Mouse (Mus musculus): ENCODE results near the gene Rbfox1. TPM values are rescaled to one million over a fixed set of nuclear protein-coding genes. Genes with fewer than 3 reads are reported as not detected.

Rbfox1 gene
- polyA plus RNA-seq, 1 experiment from 2014 or later, result 1.9 TPM

- H3K36me3 ChIP-seq (ENCODE audit: control insufficient read depth, insufficient read depth, low read length), result no peaks in the 10 kb centered on the region
- ATAC-seq (ENCODE audit: low FRiP score, low TSS enrichment), result no peak
- WGBS, result 71% methylated on average over 3 of the region's 3 CpGs
- no peak overlapping the region for H3K9ac ChIP-seq (ENCODE audit: low read length)
- H3K4me3 ChIP-seq (ENCODE audit: low read depth, low read length), result no peak overlapping the region
- H3K27me3 ChIP-seq (ENCODE audit: control insufficient read depth, insufficient read depth, low read length), result no peaks in the 10 kb centered on the region
- H3K4me2 ChIP-seq (replicated peaks; ENCODE audit: low read depth), result no peak overlapping the region
- H3K9me3 ChIP-seq (ENCODE audit: control insufficient read depth, low read length), result no peaks in the 10 kb centered on the region
- DNase-seq (ENCODE audit: low spot score), result no peak
- TF ChIP-seq EP300 (optimal IDR thresholded peaks at IDR 0.05) (no peak), CTCF (IDR thresholded peaks at IDR 0.05; ENCODE audit: low read depth) (no peak)
- H3K27ac ChIP-seq (replicated peaks), result no peak overlapping the region
- H3K4me1 ChIP-seq (replicated peaks; ENCODE audit: control insufficient read depth, insufficient read depth), result no peaks in the 10 kb centered on the region
Measured at GRCm38 (mm10) chr16:7374146-7374545, 1489.0 kb downstream of the Rbfox1 start.

GRCm38 (mm10) chr16:7374674-7375073 is 1489.5 kb downstream of the Rbfox1 start:
- no peak overlapping the region for H3K27ac ChIP-seq (replicated peaks)
- no peak for TF ChIP-seq CTCF (IDR thresholded peaks at IDR 0.05; ENCODE audit: low read depth)
- no peak for TF ChIP-seq EP300 (optimal IDR thresholded peaks at IDR 0.05)
- no peak overlapping the region for H3K9ac ChIP-seq (ENCODE audit: low read length)
- DNase-seq (ENCODE audit: low spot score), result no peak
- ATAC-seq (ENCODE audit: low FRiP score, low TSS enrichment), result no peak
- no peaks in the 10 kb centered on the region for H3K27me3 ChIP-seq (ENCODE audit: control insufficient read depth, insufficient read depth, low read length)
- H3K4me1 ChIP-seq (replicated peaks; ENCODE audit: control insufficient read depth, insufficient read depth), result no peaks in the 10 kb centered on the region
- no peaks in the 10 kb centered on the region for H3K9me3 ChIP-seq (ENCODE audit: control insufficient read depth, low read length)
- H3K4me2 ChIP-seq (replicated peaks; ENCODE audit: low read depth), result no peak overlapping the region
- WGBS, result 67% methylated on average over 2 of the region's 2 CpGs
- no peaks in the 10 kb centered on the region for H3K36me3 ChIP-seq (ENCODE audit: control insufficient read depth, insufficient read depth, low read length)
- no peak overlapping the region for H3K4me3 ChIP-seq (ENCODE audit: low read depth, low read length)

- Histone ChIP-seq H3K4me1 (replicated peaks; ENCODE audit: control insufficient read depth, insufficient read depth) (no peaks in the 10 kb centered on the region), H3K9me3 (ENCODE audit: control insufficient read depth, low read length) (no peaks in the 10 kb centered on the region), H3K36me3 (ENCODE audit: control insufficient read depth, insufficient read depth, low read length) (no peaks in the 10 kb centered on the region), H3K27me3 (ENCODE audit: control insufficient read depth, insufficient read depth, low read length) (no peaks in the 10 kb centered on the region), H3K4me3 (ENCODE audit: low read depth, low read length) (no peak overlapping the region), H3K27ac (replicated peaks) (no peak overlapping the region), H3K9ac (ENCODE audit: low read length) (no peak overlapping the region), H3K4me2 (replicated peaks; ENCODE audit: low read depth) (no peak overlapping the region)
- no peak for DNase-seq (ENCODE audit: low spot score)
- no peak for ATAC-seq (ENCODE audit: low FRiP score, low TSS enrichment)
- no peak for TF ChIP-seq CTCF (IDR thresholded peaks at IDR 0.05; ENCODE audit: low read depth)
- TF ChIP-seq EP300 (optimal IDR thresholded peaks at IDR 0.05), result no peak
Measured at GRCm38 (mm10) chr16:7396101-7396500, 1510.9 kb downstream of the Rbfox1 start.

- ATAC-seq (ENCODE audit: low FRiP score, low TSS enrichment), result no peak
- no peaks in the 10 kb centered on the region for H3K9me3 ChIP-seq (ENCODE audit: control insufficient read depth, low read length)
- no peak overlapping the region for H3K9ac ChIP-seq (ENCODE audit: low read length)
- no peaks in the 10 kb centered on the region for H3K27me3 ChIP-seq (ENCODE audit: control insufficient read depth, insufficient read depth, low read length)
- H3K4me1 ChIP-seq (replicated peaks; ENCODE audit: control insufficient read depth, insufficient read depth), result no peaks in the 10 kb centered on the region
- H3K4me3 ChIP-seq (ENCODE audit: low read depth, low read length), result no peak overlapping the region
- no peak overlapping the region for H3K4me2 ChIP-seq (replicated peaks; ENCODE audit: low read depth)
- no peak for DNase-seq (ENCODE audit: low spot score)
- no peak overlapping the region for H3K27ac ChIP-seq (replicated peaks)
- whole genome bisulfite sequencing, result 51% methylated on average over 6 of the region's 6 CpGs
- no peaks in the 10 kb centered on the region for H3K36me3 ChIP-seq (ENCODE audit: control insufficient read depth, insufficient read depth, low read length)
- TF ChIP-seq EP300 (optimal IDR thresholded peaks at IDR 0.05) (no peak), CTCF (IDR thresholded peaks at IDR 0.05; ENCODE audit: low read depth) (no peak)
Measured at GRCm38 (mm10) chr16:7404766-7405492, 1519.8 kb downstream of the Rbfox1 start.

- TF ChIP-seq EP300 (optimal IDR thresholded peaks at IDR 0.05), result no peak
- no peak for TF ChIP-seq CTCF (IDR thresholded peaks at IDR 0.05; ENCODE audit: low read depth)
Measured at GRCm38 (mm10) chr16:7407862-7408640, 1522.9 kb downstream of the Rbfox1 start.

More at GRCm38 (mm10) chr16:7407862-7408640, 1522.9 kb downstream of the Rbfox1 start:
- Histone ChIP-seq H3K27ac (replicated peaks) (no peak overlapping the region), H3K36me3 (ENCODE audit: control insufficient read depth, insufficient read depth, low read length) (no peaks in the 10 kb centered on the region), H3K27me3 (ENCODE audit: control insufficient read depth, insufficient read depth, low read length) (no peaks in the 10 kb centered on the region), H3K4me1 (replicated peaks; ENCODE audit: control insufficient read depth, insufficient read depth) (no peaks in the 10 kb centered on the region), H3K9ac (ENCODE audit: low read length) (no peak overlapping the region), H3K4me2 (replicated peaks; ENCODE audit: low read depth) (no peak overlapping the region), H3K4me3 (ENCODE audit: low read depth, low read length) (no peak overlapping the region), H3K9me3 (ENCODE audit: control insufficient read depth, low read length) (no peaks in the 10 kb centered on the region)
- 42% methylated on average over 12 of the region's 12 CpGs for WGBS
- DNase-seq (ENCODE audit: low spot score) (no peak), ATAC-seq (ENCODE audit: low FRiP score, low TSS enrichment) (no peak)
